Comparison of ENCODE assay signal across 13 mouse cellular contexts in genomic region chr6:72210823-72211222, GRCm38 (mm10). TPM values are rescaled to one million over a fixed set of nuclear protein-coding genes. Genes with fewer than 3 reads are reported as not detected.
DNase-seq lines count a peak whose midpoint lies in the region; ATAC-seq and TF ChIP-seq lines count a peak whose summit lies in the region.
"Had no signal": no experiment of that assay in that cellular context is flagged by ENCODE, and none has a peak within 500 bp of the region (broad histone marks: within the 10 kb centered on the region; RNA-seq: fewer than 3 reads in every experiment).

No protein-coding gene starts in this region.

- no peak; the same call in 1 of the 2 replicates for ATAC-seq in midbrain, postnatal 0 days (ENCODE audit: low FRiP score)
- no peak for ATAC-seq in midbrain, embryonic 13.5 days
- ATAC-seq in intestine, embryonic 16.5 days = no peak
- no peak for ATAC-seq in intestine, embryonic 15.5 days

- H3K4me1 ChIP-seq in midbrain, postnatal 0 days (ENCODE audit: insufficient read depth, low read length) = peaks cover 4% of the 10 kb centered on the region; the same call in 1 of the 2 replicates
- H3K4me1 ChIP-seq in midbrain, embryonic 13.5 days (replicated peaks) = peaks cover 27% of the 10 kb centered on the region
- peaks cover 21% of the 10 kb centered on the region for H3K4me1 ChIP-seq in intestine, embryonic 16.5 days (ENCODE audit: control insufficient read depth, insufficient read depth, low read length)
- peaks cover 20% of the 10 kb centered on the region for H3K4me1 ChIP-seq in intestine, embryonic 15.5 days (replicated peaks)

- peak; percentile 56 to 58 for DNase-seq in cerebellum, postnatal 14 days
- DNase-seq in cerebellum, adult 8-10 months = no peak
- peak; percentile 51 for DNase-seq in midbrain, postnatal 0 days (ENCODE audit: low spot score)
- DNase-seq in heart, postnatal 36 days = peak; percentile 43 to 58
- DNase-seq in layer of hippocampus, postnatal 10 days (ENCODE audit: low spot score in 2 of 2) = no peak
- DNase-seq: B cell, adult 2 months; thymus, postnatal 25 days had no signal

- H3K36me3 ChIP-seq in midbrain, postnatal 0 days (ENCODE audit: insufficient read depth, low read length) = no peaks in the 10 kb centered on the region
- H3K36me3 ChIP-seq in midbrain, embryonic 13.5 days = no peaks in the 10 kb centered on the region
- H3K36me3 ChIP-seq in intestine, embryonic 16.5 days (ENCODE audit: control insufficient read depth, insufficient read depth, low read length) = no peaks in the 10 kb centered on the region
- no peaks in the 10 kb centered on the region for H3K36me3 ChIP-seq in intestine, embryonic 15.5 days
- H3K36me3 ChIP-seq: liver, embryonic 15.5 days had no signal

- TF ChIP-seq CTCF in midbrain, postnatal 0 days (IDR thresholded peaks at IDR 0.05) = no peak

- no peak overlapping the region for H3K27ac ChIP-seq in midbrain, postnatal 0 days (ENCODE audit: low read depth, low read length)
- H3K27ac ChIP-seq in midbrain, embryonic 13.5 days = no peak overlapping the region
- H3K27ac ChIP-seq in intestine, embryonic 16.5 days (ENCODE audit: low read length) = no peak overlapping the region
- no peak overlapping the region for H3K27ac ChIP-seq in intestine, embryonic 15.5 days
- H3K27ac ChIP-seq: kidney, embryonic 15.5 days; left cerebral cortex, adult 2 months; liver, embryonic 15.5 days had no signal

- intact Hi-C loops in heart, postnatal 36 days (cut with DNase I) = no loop called here

- 81% methylated on average over 7 of the region's 7 CpGs for WGBS in midbrain, postnatal 0 days
- WGBS in midbrain, embryonic 13.5 days = 86% methylated on average over 7 of the region's 7 CpGs
- 77% methylated on average over 7 of the region's 7 CpGs for WGBS in intestine, embryonic 16.5 days
- 77% methylated on average over 7 of the region's 7 CpGs for WGBS in intestine, embryonic 15.5 days

- no peak overlapping the region for H3K9ac ChIP-seq in midbrain, postnatal 0 days (replicated peaks; ENCODE audit: low read length, poor library complexity, severe bottlenecking)
- H3K9ac ChIP-seq in midbrain, embryonic 13.5 days (replicated peaks) = no peak overlapping the region
- no peak overlapping the region for H3K9ac ChIP-seq in intestine, embryonic 16.5 days (ENCODE audit: low read depth, low read length)
- H3K9ac ChIP-seq in intestine, embryonic 15.5 days = no peak overlapping the region
- H3K9ac ChIP-seq: kidney, embryonic 15.5 days; liver, embryonic 15.5 days had no signal

- no peak overlapping the region for H3K4me2 ChIP-seq in midbrain, postnatal 0 days (ENCODE audit: low read depth, low read length, poor library complexity, severe bottlenecking)
- H3K4me2 ChIP-seq in midbrain, embryonic 13.5 days (replicated peaks) = no peak overlapping the region
- no peak overlapping the region for H3K4me2 ChIP-seq in intestine, embryonic 16.5 days (ENCODE audit: low read depth, low read length)
- no peak overlapping the region for H3K4me2 ChIP-seq in intestine, embryonic 15.5 days (replicated peaks)
- H3K4me2 ChIP-seq: kidney, embryonic 15.5 days; liver, embryonic 15.5 days had no signal

- H3K27me3 ChIP-seq in midbrain, postnatal 0 days (ENCODE audit: insufficient read depth, low read length) = 0 out of 2 replicates have a peak, but pooled peaks cover 3% of the 10 kb centered on the region
- peaks cover 49% of the 10 kb centered on the region for H3K27me3 ChIP-seq in midbrain, embryonic 13.5 days
- H3K27me3 ChIP-seq in intestine, embryonic 16.5 days (replicated peaks; ENCODE audit: control insufficient read depth, insufficient read depth, low read length) = no peaks in the 10 kb centered on the region
- H3K27me3 ChIP-seq in intestine, embryonic 15.5 days (replicated peaks) = no peaks in the 10 kb centered on the region; the same call in 1 of the 2 replicates
- H3K27me3 ChIP-seq: kidney, embryonic 15.5 days had no signal

- no peak overlapping the region for H3K4me3 ChIP-seq in midbrain, postnatal 0 days (ENCODE audit: low read depth, low read length)
- no peak overlapping the region for H3K4me3 ChIP-seq in midbrain, embryonic 13.5 days (replicated peaks)
- H3K4me3 ChIP-seq in intestine, embryonic 16.5 days (ENCODE audit: low read length) = no peak overlapping the region
- no peak overlapping the region for H3K4me3 ChIP-seq in intestine, embryonic 15.5 days (replicated peaks)
- H3K4me3 ChIP-seq: kidney, embryonic 15.5 days; left cerebral cortex, adult 2 months; liver, embryonic 15.5 days had no signal

- H3K9me3 ChIP-seq in midbrain, postnatal 0 days (ENCODE audit: low read length) = no peaks in the 10 kb centered on the region
- no peaks in the 10 kb centered on the region for H3K9me3 ChIP-seq in midbrain, embryonic 13.5 days
- H3K9me3 ChIP-seq in intestine, embryonic 16.5 days (ENCODE audit: control insufficient read depth, low read length) = no peaks in the 10 kb centered on the region
- H3K9me3 ChIP-seq in intestine, embryonic 15.5 days = no peaks in the 10 kb centered on the region
- H3K9me3 ChIP-seq: kidney, embryonic 15.5 days; liver, embryonic 15.5 days had no signal

RNA-seq across cellular contexts. Expression of gene Atoh8, which starts 24.6 kb away (rescaled TPM):
- total RNA-seq in midbrain, postnatal 0 days (2014; rRNA removed) = 1.8 and 3.7 TPM in 2 replicates
- 1.9 and 2.3 TPM in 2 replicates for polyA plus RNA-seq in midbrain, postnatal 0 days (2015; fragmentation: Nextera tagmentation; extraction: Ambion mirVana)
- polyA plus RNA-seq in midbrain, embryonic 13.5 days (2015; fragmentation: Nextera tagmentation; extraction: Ambion mirVana) = 2.2 and 3.8 TPM in 2 replicates
- 10 to 100 TPM in 1 of 2 experiments, 1 to 10 TPM in 1; 10.0 to 11.4 TPM for total RNA-seq in heart, postnatal 36 days (2021)
- polyA plus RNA-seq in intestine, embryonic 16.5 days (2015; fragmentation: Nextera tagmentation; extraction: Ambion mirVana) = 9.3 and 9.6 TPM in 2 replicates
- 9.4 and 9.6 TPM in 2 replicates for polyA plus RNA-seq in intestine, embryonic 15.5 days (2015; fragmentation: Nextera tagmentation; extraction: Ambion mirVana)
- total RNA-seq in layer of hippocampus, postnatal 10 days (2021) = 1 to 10 TPM; 2.6 to 3.0 TPM

Comparison
In these comparisons a context has a peak if more than half of its experiments do, and no peak if none do; other contexts are left out.
1. DNase-seq: peak in cerebellum, postnatal 14 days (2 of 2), midbrain, postnatal 0 days (single experiment) and heart, postnatal 36 days (2 of 2); none in cerebellum, adult 8-10 months (single experiment) and layer of hippocampus, postnatal 10 days (0 of 2).